Mouse (Mus musculus): ENCODE measurements around the gene Adgrv1. TPM values are rescaled to one million over a fixed set of nuclear protein-coding genes. Genes with fewer than 3 reads are reported as not detected.

The Adgrv1 gene
- total and polyA plus RNA-seq, 3 experiments: 0.17 to 0.44 (median 0.27) TPM

GRCm38 (mm10) chr13:81176820-81177219 is 456.1 kb downstream of the Adgrv1 start:
- peaks cover 25 to 42% of the 10 kb centered on the region in 2 experiments for H3K4me1 ChIP-seq (ENCODE audit: control insufficient read depth in 1 of 2, insufficient read depth in 2 of 2)
- no peak overlapping the region for H3K9ac ChIP-seq (ENCODE audit: insufficient read depth, low read depth)
- dilution Hi-C loops (cut with MboI; ENCODE audit: extremely low pct_ligation_motif_present, extremely low pct_unique_long_range_greater_than_20kb, low sequenced_read_pairs): no loop called here
- peak; percentile 50 for DNase-seq (ENCODE audit: extremely low read depth)
- H3K9me3 ChIP-seq (replicated peaks; ENCODE audit: low read length): no peaks in the 10 kb centered on the region
- no peak for TF ChIP-seq KAT2A (IDR thresholded peaks at IDR 0.05; ENCODE audit: insufficient replicate concordance, low read length)
- TF ChIP-seq IRF4 (IDR thresholded peaks at IDR 0.05; ENCODE audit: low read depth, low read length): peak; percentile 21; the same call in 1 of the 2 replicates
- peak; percentile 79 for TF ChIP-seq BHLHE40 (IDR thresholded peaks at IDR 0.05; ENCODE audit: low read depth, low read length)
- TF ChIP-seq ELF1 (IDR thresholded peaks at IDR 0.05; ENCODE audit: low read depth, low read length): no peak
- TF ChIP-seq EP300 (IDR thresholded peaks at IDR 0.05; ENCODE audit: low read length): 0 out of 2 replicates have a peak, but pooled peaks have one; percentile 9
- 0 out of 2 replicates have a peak, but pooled peaks have one; percentile 21 for TF ChIP-seq MAX (IDR thresholded peaks at IDR 0.05; ENCODE audit: low read length)
- TF ChIP-seq CHD2 (IDR thresholded peaks at IDR 0.05; ENCODE audit: low read length): 0 out of 2 replicates have a peak, but pooled peaks have one; percentile 20
- no peak for TF ChIP-seq RCOR1 (conservative IDR thresholded peaks at IDR 0.05; ENCODE audit: low read depth, low read length)
- H3K79me2 ChIP-seq (replicated peaks; ENCODE audit: control insufficient read depth, extremely low read depth, insufficient read depth, poor library complexity, severe bottlenecking): no peaks in the 10 kb centered on the region
- in situ Hi-C loops (cut with MboI; ENCODE audit: low pct_ligation_motif_present, low pct_unique_long_range_greater_than_20kb, low sequenced_read_pairs): no loop called here
- H3K4me2 ChIP-seq (ENCODE audit: insufficient read depth, low read depth, poor library complexity, severe bottlenecking): peak overlapping the region; percentile 43; the same call in 1 of the 2 replicates
- no peaks in the 10 kb centered on the region for H3K36me3 ChIP-seq (replicated peaks in 1 of 2; ENCODE audit: control insufficient read depth in 1 of 2, insufficient read depth in 1 of 2, low read length in 1 of 2)
- no peaks in the 10 kb centered on the region for H3K27me3 ChIP-seq (replicated peaks)
- H3K27ac ChIP-seq (ENCODE audit: insufficient read depth, low read depth): peak overlapping the region; percentile 10
- H3K4me3 ChIP-seq (replicated peaks in 1 of 3; ENCODE audit: low read depth in 2 of 3, low read length in 2 of 3, poor library complexity in 1 of 3): no peak overlapping the region

- Histone ChIP-seq H3K9me3 (replicated peaks; ENCODE audit: low read length) (no peaks in the 10 kb centered on the region), H3K4me3 (replicated peaks in 1 of 3; ENCODE audit: low read depth in 2 of 3, low read length in 2 of 3, poor library complexity in 1 of 3) (no peak overlapping the region), H3K27me3 (replicated peaks) (no peaks in the 10 kb centered on the region), H3K27ac (ENCODE audit: insufficient read depth, low read depth) (peak overlapping the region; percentile 65), H3K9ac (ENCODE audit: insufficient read depth, low read depth) (peak overlapping the region; percentile 40), H3K4me1 (ENCODE audit: control insufficient read depth in 1 of 2, insufficient read depth in 2 of 2) (peaks cover 28 to 43% of the 10 kb centered on the region in 2 experiments), H3K36me3 (replicated peaks in 1 of 2; ENCODE audit: control insufficient read depth in 1 of 2, insufficient read depth in 1 of 2, low read length in 1 of 2) (no peaks in the 10 kb centered on the region), H3K79me2 (replicated peaks; ENCODE audit: control insufficient read depth, extremely low read depth, insufficient read depth, poor library complexity, severe bottlenecking) (no peaks in the 10 kb centered on the region), H3K4me2 (ENCODE audit: insufficient read depth, low read depth, poor library complexity, severe bottlenecking) (peak overlapping the region; percentile 53)
- peak; percentile 88 for DNase-seq (ENCODE audit: extremely low read depth)
- dilution Hi-C loops (cut with MboI; ENCODE audit: extremely low pct_ligation_motif_present, extremely low pct_unique_long_range_greater_than_20kb, low sequenced_read_pairs) (no loop called here), in situ Hi-C loops (cut with MboI; ENCODE audit: low pct_ligation_motif_present, low pct_unique_long_range_greater_than_20kb, low sequenced_read_pairs) (no loop called here)
- TF ChIP-seq USF1 (IDR thresholded peaks at IDR 0.05; ENCODE audit: low read depth, low read length): no peak
- no peak; the same call in none of the 2 replicates for TF ChIP-seq RAD21 (IDR thresholded peaks at IDR 0.05; ENCODE audit: low read depth, low read length)
- TF ChIP-seq TCF12 (IDR thresholded peaks at IDR 0.05; ENCODE audit: low read depth, low read length): peak; percentile 55; the same call in 1 of the 2 replicates
- TF ChIP-seq SIN3A (IDR thresholded peaks at IDR 0.05; ENCODE audit: low read length): peak; percentile 50; the same call in 1 of the 2 replicates
- TF ChIP-seq MAZ (IDR thresholded peaks at IDR 0.05; ENCODE audit: low read depth, low read length): 0 out of 2 replicates have a peak, but pooled peaks have one; percentile 24
- TF ChIP-seq NELFE (IDR thresholded peaks at IDR 0.05; ENCODE audit: low read depth, low read length): no peak
- TF ChIP-seq MAX (IDR thresholded peaks at IDR 0.05; ENCODE audit: low read length): no peak
- no peak for TF ChIP-seq POLR2AphosphoS2 (IDR thresholded peaks at IDR 0.05; ENCODE audit: low read depth, low read length)
- TF ChIP-seq IRF4 (IDR thresholded peaks at IDR 0.05; ENCODE audit: low read depth, low read length): peak; percentile 80
- TF ChIP-seq KAT2A (IDR thresholded peaks at IDR 0.05; ENCODE audit: insufficient replicate concordance, low read length): no peak
- peak; percentile 88 for TF ChIP-seq EP300 (IDR thresholded peaks at IDR 0.05; ENCODE audit: low read length)
- peak; percentile 24; the same call in 1 of the 2 replicates for TF ChIP-seq MYC (IDR thresholded peaks at IDR 0.05; ENCODE audit: low read depth, low read length)
- TF ChIP-seq HCFC1 (IDR thresholded peaks at IDR 0.05; ENCODE audit: low read depth, low read length): no peak
- peak; percentile 44; the same call in 1 of the 2 replicates for TF ChIP-seq TBP (conservative IDR thresholded peaks at IDR 0.05; ENCODE audit: low read depth, low read length)
- peak; percentile 95 for TF ChIP-seq MAFK (IDR thresholded peaks at IDR 0.05; ENCODE audit: insufficient replicate concordance, low read length)
- no peak for TF ChIP-seq POLR2A (IDR thresholded peaks at IDR 0.05; ENCODE audit: low read depth, low read length)
- 0 out of 2 replicates have a peak, but pooled peaks have one; percentile 55 for TF ChIP-seq MEF2A (IDR thresholded peaks at IDR 0.05; ENCODE audit: borderline replicate concordance, low read depth, low read length)
- peak; percentile 76 for TF ChIP-seq ETS1 (conservative IDR thresholded peaks at IDR 0.05; ENCODE audit: low read depth, low read length)
- TF ChIP-seq CHD2 (IDR thresholded peaks at IDR 0.05; ENCODE audit: low read length): no peak; the same call in 1 of the 2 replicates
- no peak for TF ChIP-seq UBTF (IDR thresholded peaks at IDR 0.05; ENCODE audit: low read depth, low read length)
- TF ChIP-seq CHD1 (IDR thresholded peaks at IDR 0.05; ENCODE audit: low read depth, low read length): no peak
- no peak; the same call in 1 of the 2 replicates for TF ChIP-seq MXI1 (IDR thresholded peaks at IDR 0.05; ENCODE audit: low read depth, low read length)
- no peak for TF ChIP-seq ZC3H11A (IDR thresholded peaks at IDR 0.05; ENCODE audit: low read depth, low read length)
- no peak for TF ChIP-seq CTCF (conservative IDR thresholded peaks at IDR 0.05 in 1 of 2, IDR thresholded peaks at IDR 0.05 in 1 of 2; ENCODE audit: low read depth in 2 of 2, low read length in 2 of 2)
- no peak for TF ChIP-seq RCOR1 (conservative IDR thresholded peaks at IDR 0.05; ENCODE audit: low read depth, low read length)
- TF ChIP-seq BHLHE40 (IDR thresholded peaks at IDR 0.05; ENCODE audit: low read depth, low read length): peak; percentile 64
- TF ChIP-seq ZMIZ1 (IDR thresholded peaks at IDR 0.05; ENCODE audit: low read depth, low read length): no peak
- no peak for TF ChIP-seq E2F4 (IDR thresholded peaks at IDR 0.05; ENCODE audit: insufficient replicate concordance, low read depth, low read length)
- no peak for TF ChIP-seq PAX5 (IDR thresholded peaks at IDR 0.05; ENCODE audit: low read length)
- TF ChIP-seq NRF1 (IDR thresholded peaks at IDR 0.05; ENCODE audit: low read depth, low read length): no peak
These were observed 456.9 kb downstream of the Adgrv1 start for GRCm38 (mm10) chr13:81176071-81176470.

Measured in CH12.LX (cell line).